Mouse (Mus musculus): ENCODE results near the gene Sell.

Gene Sell

GRCm38 (mm10) chr1:164074606-164075140 lies 12.9 kb downstream of the Sell start:
- DNase-seq (ENCODE audit: low spot score): no peak

- DNase-seq (ENCODE audit: low spot score): no peak
Measured at GRCm38 (mm10) chr1:164075416-164075815, 13.6 kb downstream of the Sell start.

DNA sequence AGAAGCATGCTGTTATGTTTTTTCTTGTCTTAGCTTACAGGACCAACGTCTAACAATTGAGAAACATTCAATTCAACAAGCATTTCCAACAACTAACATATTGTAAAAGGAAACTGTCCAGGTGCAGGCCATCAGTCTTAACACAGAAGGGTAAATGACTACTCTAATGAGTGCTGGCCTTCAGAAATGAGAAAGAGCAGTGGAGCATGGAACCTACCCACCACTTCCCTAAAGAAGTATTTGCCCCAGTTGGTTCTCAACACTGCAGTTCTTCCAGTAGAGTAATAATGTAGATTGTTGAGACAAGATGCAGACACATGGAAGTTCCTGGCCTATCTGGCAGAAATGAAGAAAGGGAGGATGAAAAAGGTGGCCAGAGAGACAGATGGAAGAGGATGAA lies 14.7 kb downstream of the Sell start:
- DNase-seq (ENCODE audit: low spot score): no peak

DNA sequence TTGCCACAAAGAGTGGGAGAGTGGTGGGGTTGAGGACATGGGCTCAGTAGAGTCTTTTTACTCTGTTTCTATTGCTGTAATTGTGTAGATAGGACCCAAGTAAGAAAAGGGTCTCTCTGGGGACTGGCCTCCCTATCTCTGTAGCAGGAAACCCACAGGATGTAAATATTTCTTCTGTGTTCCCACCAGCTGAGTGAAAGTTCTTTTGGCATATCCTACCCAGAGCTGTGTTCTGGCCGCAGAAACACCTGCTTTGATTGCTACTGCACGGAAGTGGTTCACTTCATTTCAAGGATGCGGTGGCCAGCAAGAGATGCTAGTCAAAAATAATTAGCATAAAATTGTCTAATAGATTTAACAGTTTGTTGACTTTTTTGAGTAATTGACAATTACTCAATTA lies 15.2 kb downstream of the Sell start:
- DNase-seq (ENCODE audit: low spot score): no peak

DNA sequence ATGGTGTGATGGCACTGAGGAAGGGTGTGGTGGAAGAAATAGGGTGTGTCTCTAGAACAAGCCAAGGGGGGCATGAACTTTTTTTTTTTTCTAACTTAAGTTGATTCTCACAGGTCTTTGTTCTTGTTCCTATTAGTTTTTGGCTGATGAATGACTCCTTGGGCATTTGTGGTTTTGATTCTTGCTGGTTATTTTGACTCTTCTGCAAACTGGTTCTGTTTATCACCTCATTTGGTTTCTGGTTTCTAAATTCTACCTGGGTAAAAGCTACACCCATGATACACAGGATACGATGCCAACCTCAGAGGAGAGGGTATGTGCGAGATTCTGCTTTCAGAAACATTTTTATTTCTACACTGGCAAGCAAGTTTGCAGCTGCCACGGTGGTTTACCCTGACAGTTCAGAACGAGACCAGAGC lies 16.6 kb downstream of the Sell start:
- DNase-seq (ENCODE audit: low spot score): no peak

DNA sequence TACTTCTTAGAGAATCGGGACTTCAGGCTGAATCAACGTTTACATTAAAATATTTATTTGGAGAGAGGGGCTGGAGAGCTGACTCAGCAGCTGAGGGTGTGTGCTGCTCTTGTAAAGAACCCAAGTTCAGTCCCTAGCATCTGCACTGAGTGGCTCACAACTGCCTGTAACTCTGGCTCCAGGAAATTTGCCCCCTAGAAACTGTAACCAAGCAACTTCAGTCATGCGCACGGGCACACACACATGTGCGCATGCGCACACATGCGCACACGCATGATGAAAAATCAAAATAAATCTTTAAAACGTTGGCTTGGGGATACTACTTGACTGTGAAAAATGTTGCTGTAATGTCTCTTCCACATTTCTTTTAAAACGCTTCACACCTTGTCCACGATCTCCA lies 17.3 kb downstream of the Sell start:
- DNase-seq (ENCODE audit: low spot score): no peak

DNA sequence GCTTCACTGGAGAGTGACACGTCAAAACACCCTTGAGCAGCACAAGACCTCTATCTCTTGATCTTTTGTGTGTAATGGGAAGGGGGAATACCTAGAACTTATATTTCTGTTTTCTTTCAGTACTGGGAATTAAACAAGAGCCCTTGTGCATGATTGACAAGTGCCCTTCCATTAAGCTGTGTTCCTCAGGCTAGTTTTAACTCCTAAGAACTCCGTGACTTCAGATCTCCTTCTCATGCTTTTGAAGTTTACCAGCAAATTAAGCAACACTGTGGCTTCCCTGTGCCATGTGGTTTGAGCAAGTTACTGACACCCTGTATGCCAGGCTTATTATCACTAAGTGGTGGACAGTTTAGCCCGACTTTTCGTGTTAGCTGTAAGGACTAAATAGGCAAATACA lies 21.3 kb downstream of the Sell start:
- no peak for DNase-seq (ENCODE audit: low spot score)

DNA sequence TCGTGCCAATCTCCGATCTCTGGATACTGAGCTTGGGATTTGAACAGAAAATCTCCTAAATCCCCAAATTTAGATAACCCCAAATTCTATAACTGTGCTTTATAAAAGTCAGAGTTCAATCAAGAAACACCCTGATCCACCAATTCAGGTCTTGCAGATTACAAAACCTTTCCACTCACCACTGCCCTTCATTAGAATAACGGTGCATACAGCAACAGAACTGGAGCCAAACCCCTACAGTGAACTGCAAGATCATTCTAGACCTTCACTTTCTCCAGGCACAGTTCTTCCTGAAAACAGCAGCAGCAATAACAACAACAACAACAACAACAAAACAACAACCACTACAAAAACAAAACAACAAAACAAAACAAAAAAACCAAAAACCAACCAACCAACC lies 25.0 kb downstream of the Sell start:
- no peak for DNase-seq (ENCODE audit: low spot score)

DNA sequence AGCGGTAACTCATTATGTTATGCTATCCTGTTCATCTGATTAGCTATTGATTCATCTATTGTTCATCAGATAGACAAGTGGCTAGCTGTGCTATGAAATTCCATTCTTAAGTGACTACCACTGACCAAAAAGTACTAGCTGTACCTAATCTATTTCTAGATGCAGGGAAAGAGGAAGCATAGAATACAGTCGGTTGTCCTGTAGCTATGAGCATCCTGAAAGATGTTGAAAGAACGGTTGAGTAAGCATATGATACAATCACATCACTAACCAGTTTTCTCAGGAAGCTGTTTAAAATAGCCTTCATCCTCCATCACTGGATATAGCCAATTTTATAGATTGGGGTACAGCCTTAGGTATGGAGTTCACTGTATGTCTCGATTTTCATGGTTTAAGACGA lies 26.1 kb downstream of the Sell start:
- DNase-seq (ENCODE audit: low spot score): no peak

DNA sequence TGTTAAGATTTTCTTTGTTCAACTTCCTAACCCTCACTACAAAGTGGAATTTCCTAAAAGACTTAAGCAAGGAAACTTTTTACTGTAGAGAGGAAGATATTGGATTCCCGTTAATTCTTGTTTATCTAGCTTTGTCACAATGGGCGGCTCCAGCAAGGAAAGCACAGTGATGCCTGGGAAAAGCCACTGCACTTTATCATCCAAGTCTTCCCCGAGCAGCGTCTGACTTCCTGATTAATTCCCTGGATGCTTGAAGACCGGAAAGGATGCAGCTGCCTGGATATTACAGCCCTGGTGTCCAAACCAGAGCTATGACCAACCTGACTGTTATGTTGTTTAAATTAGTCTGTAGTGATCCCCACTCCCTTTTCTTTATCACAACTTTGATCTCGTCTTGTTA lies 35.0 kb downstream of the Sell start:
- DNase-seq (ENCODE audit: low spot score): no peak

DNA sequence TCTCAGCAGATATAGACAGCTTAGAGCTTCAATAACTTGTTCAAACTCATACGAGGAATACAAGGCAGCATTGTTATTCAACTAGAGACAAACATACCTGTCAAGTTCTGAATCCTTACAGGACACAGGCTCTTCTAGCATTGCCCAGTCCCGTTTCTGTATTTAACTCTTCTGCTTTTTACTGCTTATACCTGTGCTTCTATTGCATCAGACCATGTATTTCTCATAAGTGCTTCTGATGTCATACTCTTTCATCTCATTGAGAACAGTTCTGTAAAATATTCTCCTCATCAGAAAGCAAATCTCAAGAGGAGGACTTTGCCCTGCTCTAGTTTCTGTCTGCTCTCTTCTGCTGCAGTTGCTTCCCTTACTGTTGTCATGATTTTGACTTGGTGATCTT lies 36.1 kb downstream of the Sell start:
- DNase-seq (ENCODE audit: low spot score): no peak

GRCm38 (mm10) chr1:164098372-164098771 lies 36.6 kb downstream of the Sell start:
- no peak for DNase-seq (ENCODE audit: low spot score)

DNA sequence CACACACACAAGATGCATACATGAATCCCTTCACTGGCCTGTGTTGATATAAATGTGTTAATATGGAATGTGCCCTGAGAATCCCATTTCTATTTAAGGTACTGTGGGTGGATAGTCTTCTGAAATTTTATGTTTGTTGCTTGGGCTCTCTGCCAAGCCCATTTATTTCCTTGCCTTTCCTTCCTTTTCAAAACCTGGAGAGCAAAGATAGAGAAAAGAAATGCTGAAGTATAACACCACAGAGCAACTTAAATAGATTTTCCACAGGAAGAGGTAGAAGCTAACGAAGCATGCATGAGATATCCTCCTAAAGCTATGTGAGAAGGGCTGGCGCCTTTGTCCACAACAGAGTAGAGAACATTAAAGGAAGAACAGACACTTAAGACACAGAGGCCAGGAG lies 48.0 kb downstream of the Sell start:
- DNase-seq (ENCODE audit: low spot score): no peak

DNA sequence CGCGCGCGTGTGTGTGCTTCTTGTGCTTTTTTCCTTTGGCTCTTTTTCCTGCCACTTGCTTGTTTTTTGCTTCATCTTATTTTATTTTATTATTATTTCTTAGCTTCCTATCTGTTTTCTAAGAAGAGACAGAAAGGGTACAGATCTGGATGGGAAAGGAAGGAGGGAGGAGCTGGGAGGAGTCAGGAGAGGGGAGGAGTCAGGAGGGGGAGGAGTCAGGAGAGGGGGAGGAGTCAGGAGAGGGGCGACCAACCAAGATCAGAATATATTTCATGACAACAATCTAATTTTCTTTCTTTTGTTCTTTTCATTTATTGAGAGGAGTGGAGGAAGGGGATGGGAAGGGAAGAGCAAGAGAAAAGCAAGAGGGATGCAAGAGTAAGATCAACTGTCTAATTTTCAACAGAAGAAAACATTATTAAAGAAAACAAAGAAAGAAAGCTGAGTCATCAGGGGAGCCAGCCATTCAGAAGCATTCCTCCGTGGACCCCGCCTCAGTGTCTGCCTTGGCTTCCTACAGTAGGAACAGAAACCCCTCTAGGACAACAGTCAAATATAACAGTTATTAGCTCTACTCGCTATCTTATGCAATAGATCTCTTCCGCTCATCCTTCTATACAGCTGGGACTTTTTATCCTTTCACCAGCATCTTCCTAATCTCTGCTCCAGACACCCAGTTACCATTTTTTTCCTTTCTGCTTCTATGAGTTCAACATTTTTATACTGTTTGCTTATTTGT lies 49.0 kb downstream of the Sell start:
- no peak for DNase-seq (ENCODE audit: low spot score)

DNA sequence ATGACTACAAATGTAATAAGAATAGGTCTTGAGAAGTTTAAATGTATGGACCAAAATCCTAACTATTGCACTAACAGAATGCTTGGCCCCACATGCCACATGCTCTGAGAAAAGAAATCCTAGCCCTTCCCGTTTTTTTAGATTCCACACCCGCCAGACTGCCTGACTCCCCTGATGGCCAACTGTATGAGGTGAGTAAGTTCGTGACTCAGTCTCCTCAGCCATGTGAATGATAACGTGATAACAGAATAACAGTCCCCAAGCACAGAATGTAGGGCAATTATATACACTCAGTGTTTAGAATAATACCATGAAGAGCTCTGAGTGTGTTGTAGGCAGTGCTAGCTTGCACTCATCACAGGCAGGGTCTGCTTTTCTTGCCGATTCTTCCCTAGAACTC lies 52.5 kb downstream of the Sell start:
- DNase-seq (ENCODE audit: low spot score): no peak

DNA sequence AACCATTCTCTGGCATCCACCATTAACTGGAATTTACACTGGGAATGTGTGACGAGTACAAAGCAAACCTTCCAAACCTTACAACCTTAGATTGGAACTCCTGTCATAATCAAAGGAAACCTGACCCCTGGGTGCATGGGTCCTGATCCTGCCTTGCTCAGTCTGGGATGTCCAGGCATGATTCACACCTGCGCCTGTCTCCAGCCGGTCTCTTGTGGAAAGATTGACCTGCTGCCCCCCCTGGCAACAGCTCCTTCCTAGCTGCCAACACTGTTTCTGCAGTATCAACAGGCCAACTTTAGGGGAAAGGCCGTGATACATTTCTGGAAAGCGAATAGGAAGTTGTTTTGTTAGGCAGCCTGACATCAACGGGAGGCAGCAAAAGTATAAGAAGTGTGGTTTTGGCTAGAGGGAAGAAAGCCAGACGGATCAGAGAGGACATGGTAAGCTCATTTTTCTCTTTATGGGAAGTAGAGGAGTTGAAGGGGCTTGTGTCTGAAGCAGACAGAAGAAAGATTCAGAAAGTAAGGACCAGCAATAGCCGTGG lies 53.2 kb downstream of the Sell start, which contains the start of gene Selp:
Gene Selp, plus strand, starts transcription at position 318 of the 547 bp plus-strand sequence.
- no peak for DNase-seq (ENCODE audit: low spot score)

DNA sequence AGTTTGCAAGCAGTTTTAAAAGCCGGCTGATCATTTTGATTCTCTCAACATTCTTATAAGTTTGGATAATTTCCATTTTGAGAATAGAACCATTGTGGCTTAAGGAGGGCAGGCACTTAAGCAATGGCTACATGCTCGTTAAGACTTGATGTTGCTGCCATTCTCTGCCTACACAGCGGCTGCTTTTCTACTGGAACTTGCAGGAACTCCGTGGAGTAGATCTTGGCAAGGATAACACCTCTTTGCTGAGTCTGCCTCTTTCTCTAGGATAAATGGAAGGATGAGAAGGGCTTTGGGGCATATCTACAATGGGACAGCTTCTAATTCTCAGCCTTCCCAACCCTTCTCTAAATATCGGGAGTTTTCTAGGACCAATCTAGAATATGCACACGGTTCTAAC lies 53.9 kb downstream of the Sell start:
- no peak for DNase-seq (ENCODE audit: low spot score)

DNA sequence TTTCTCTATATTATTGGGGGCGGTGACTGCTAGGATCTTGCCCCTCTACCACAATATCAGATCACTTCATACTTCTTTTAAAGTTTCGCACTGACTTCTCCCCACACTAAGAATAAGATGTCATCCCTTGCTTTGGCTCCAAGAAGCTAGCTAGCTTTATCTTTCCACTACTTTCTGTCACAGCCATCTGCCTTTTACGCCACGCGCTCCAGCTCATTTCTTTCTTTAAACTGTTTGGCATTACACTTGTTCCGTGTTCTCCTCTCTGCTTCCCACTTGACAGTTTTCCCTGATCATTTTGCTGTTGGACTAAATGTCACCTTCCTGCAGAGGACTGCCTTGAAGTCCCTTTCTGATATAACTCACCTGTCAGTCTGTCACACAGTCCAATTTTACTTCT lies 56.1 kb downstream of the Sell start:
- no peak for DNase-seq (ENCODE audit: low spot score)

GRCm38 (mm10) chr1:164119892-164120776 lies 58.4 kb downstream of the Sell start:
- no peak for DNase-seq (ENCODE audit: low spot score)

- DNase-seq (ENCODE audit: low spot score): no peak
Measured at GRCm38 (mm10) chr1:164120777-164121158, 59.0 kb downstream of the Sell start.

DNA sequence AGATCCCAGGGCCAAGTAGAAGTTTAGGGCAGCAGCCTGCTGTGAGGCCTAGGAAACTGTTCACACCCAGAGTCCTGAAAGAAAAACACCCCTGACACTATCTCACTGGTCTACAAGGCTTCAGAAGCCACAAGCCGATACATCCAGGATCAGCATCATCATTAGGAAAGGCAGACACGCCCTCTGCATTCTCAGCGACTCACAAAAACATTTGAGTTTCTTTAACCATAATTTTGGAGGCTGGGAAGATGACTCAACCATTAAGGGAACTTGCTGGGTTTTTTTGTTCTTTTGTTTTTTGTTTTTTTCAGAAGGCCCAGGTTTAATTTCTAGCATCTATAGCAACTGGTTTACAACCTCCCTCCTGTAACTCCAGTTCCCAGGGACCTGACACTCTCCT lies 62.1 kb downstream of the Sell start:
- DNase-seq (ENCODE audit: low spot score): no peak

DNA sequence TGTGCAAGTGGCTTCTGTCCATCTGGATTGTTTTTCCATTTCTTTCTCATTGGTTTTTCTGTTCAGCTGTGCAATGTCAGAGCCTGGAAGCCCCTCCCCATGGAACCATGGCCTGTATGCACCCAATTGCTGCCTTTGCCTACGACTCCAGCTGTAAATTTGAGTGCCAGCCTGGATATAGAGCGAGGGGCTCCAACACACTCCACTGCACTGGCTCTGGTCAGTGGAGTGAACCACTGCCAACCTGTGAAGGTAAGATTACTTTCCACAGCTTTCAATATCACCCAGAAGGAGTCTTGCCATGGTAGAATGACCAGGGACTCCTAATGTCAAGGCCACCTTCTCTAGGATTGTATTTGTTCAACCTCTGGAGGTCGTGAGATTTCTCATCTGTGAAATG lies 68.2 kb downstream of the Sell start:
- DNase-seq (ENCODE audit: low spot score): no peak

- no peak for DNase-seq (ENCODE audit: low spot score)
Measured at GRCm38 (mm10) chr1:164132609-164133008, 70.8 kb downstream of the Sell start.
